In genomic region chr11:83791133-83791532, GRCm38 (mm10) we compare ENCODE assay signal across 26 mouse cellular contexts. TPM values are rescaled to one million over a fixed set of nuclear protein-coding genes. Genes with fewer than 3 reads are reported as not detected.
"Had no signal": no experiment of that assay in that cellular context is flagged by ENCODE, and none has a peak within 500 bp of the region (broad histone marks: within the 10 kb centered on the region; RNA-seq: fewer than 3 reads in every experiment).

No protein-coding gene starts in this region.

- H3K4me3 ChIP-seq: heart, adult 2 months; heart, embryonic 13.5 days; heart, embryonic 15.5 days; hindbrain, embryonic 13.5 days; hindbrain, embryonic 15.5 days; intestine, embryonic 15.5 days; layer of hippocampus, adult 2 months; left cerebral cortex, adult 2 months; limb, embryonic 10.5 days; limb, embryonic 12.5 days; liver, embryonic 13.5 days had no signal

- H3K4me2 ChIP-seq: heart, embryonic 11.5 days; heart, embryonic 13.5 days; heart, embryonic 15.5 days; hindbrain, embryonic 13.5 days; hindbrain, embryonic 15.5 days; intestine, embryonic 15.5 days; limb, embryonic 12.5 days; liver, embryonic 11.5 days; liver, embryonic 13.5 days had no signal

- H3K27me3 ChIP-seq: hindbrain, embryonic 13.5 days; hindbrain, embryonic 15.5 days; intestine, embryonic 15.5 days; limb, embryonic 12.5 days had no signal

- H3K27ac ChIP-seq: heart, adult 2 months; heart, embryonic 13.5 days; heart, embryonic 15.5 days; hindbrain, embryonic 13.5 days; hindbrain, embryonic 15.5 days; hindbrain, postnatal 0 days; intestine, embryonic 15.5 days; layer of hippocampus, adult 2 months; left cerebral cortex, adult 2 months; limb, embryonic 10.5 days; limb, embryonic 12.5 days; liver, embryonic 13.5 days had no signal

- H3K4me1 ChIP-seq: hindbrain, embryonic 13.5 days; hindbrain, embryonic 15.5 days; intestine, embryonic 15.5 days; limb, embryonic 10.5 days; limb, embryonic 12.5 days; liver, embryonic 13.5 days had no signal

- DNase-seq: gastrocnemius, postnatal 14 days; gastrocnemius, postnatal 36 days; heart, adult 11 months; heart, adult 2 months; heart, postnatal 14 days; heart, postnatal 36 days; kidney, adult 2 months; kidney, adult 9 months; kidney, postnatal 25 days; liver; liver, embryonic 13.5 days had no signal

- H3K9ac ChIP-seq: heart, embryonic 13.5 days; heart, embryonic 15.5 days; hindbrain, embryonic 13.5 days; hindbrain, embryonic 15.5 days; intestine, embryonic 15.5 days; limb, embryonic 12.5 days; liver, embryonic 13.5 days had no signal

- H3K36me3 ChIP-seq: heart, embryonic 13.5 days; heart, embryonic 15.5 days; hindbrain, embryonic 15.5 days; intestine, embryonic 15.5 days; limb, embryonic 10.5 days; limb, embryonic 12.5 days; liver, embryonic 13.5 days had no signal

- H3K9me3 ChIP-seq: heart, embryonic 13.5 days; heart, embryonic 15.5 days; hindbrain, embryonic 13.5 days; hindbrain, embryonic 15.5 days; intestine, embryonic 15.5 days; limb, embryonic 10.5 days; limb, embryonic 12.5 days; liver, embryonic 13.5 days had no signal

- ATAC-seq: hindbrain, postnatal 0 days; intestine, embryonic 15.5 days had no signal

RNA-seq across cellular contexts. Expression of gene Wfdc21, which starts 44.4 kb away (rescaled TPM):
- polyA plus RNA-seq: heart, embryonic 11.5 days; heart, embryonic 13.5 days; hindbrain, embryonic 11.5 days; hindbrain, embryonic 13.5 days; hindbrain, embryonic 15.5 days; intestine, embryonic 15.5 days; limb, embryonic 10.5 days; limb, embryonic 12.5 days; limb, embryonic 14.5 days had no signal

RNA-seq across cellular contexts. Expression of gene Hnf1b, which starts 58.7 kb away (rescaled TPM):
- polyA plus RNA-seq: heart, postnatal 0 days; limb, embryonic 10.5 days; limb, embryonic 12.5 days had no signal
